Comparison of ENCODE assay signal across 8 mouse cellular contexts in the genomic region with DNA sequence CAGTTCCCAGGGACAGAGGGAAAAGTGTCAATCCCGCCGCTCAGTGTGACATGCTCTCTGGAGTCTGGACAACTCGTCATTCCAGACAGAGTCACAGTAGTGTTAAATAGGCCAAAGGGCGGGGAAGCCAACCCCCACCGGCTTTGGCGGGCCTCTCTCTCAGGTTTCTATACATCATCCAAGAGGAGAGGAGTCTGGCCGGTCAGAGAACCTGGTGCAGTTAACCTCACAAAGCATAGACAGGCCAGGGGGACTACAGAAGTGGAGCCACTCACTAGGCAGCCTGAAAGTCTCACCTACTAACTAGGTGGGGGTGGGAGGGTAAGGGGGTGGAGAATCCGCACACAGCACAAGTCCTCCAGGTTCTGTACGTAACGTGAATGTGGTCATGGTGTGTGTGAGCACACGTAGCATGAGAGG.
DNase-seq lines count a peak whose midpoint lies in the region; ATAC-seq and TF ChIP-seq lines count a peak whose summit lies in the region.

No protein-coding gene starts in this region.

- peak overlapping the region; percentile 52 for H3K9ac ChIP-seq in kidney, embryonic 16.5 days (replicated peaks; ENCODE audit: low read length)
- no peak overlapping the region for H3K9ac ChIP-seq in midbrain, embryonic 14.5 days (replicated peaks; ENCODE audit: low read length)

- no peak for TF ChIP-seq CTCF in E14TG2a.4 (conservative IDR thresholded peaks at IDR 0.05; ENCODE audit: low read length)

- 5% methylated on average over 11 of the region's 11 CpGs for WGBS in kidney, embryonic 16.5 days
- WGBS in midbrain, embryonic 14.5 days, result 2% methylated on average over 11 of the region's 11 CpGs

- peaks cover 22% of the 10 kb centered on the region for H3K27me3 ChIP-seq in E14TG2a.4 (ENCODE audit: insufficient read depth, low read length)
- H3K27me3 ChIP-seq in kidney, embryonic 16.5 days (ENCODE audit: insufficient read depth, low read length), result no peaks in the 10 kb centered on the region
- H3K27me3 ChIP-seq in midbrain, embryonic 14.5 days (ENCODE audit: control insufficient read depth, insufficient read depth, low read length), result no peaks in the 10 kb centered on the region

- H3K27ac ChIP-seq in kidney, embryonic 16.5 days (ENCODE audit: low read length), result peak overlapping the region; percentile 4; the same call in 1 of the 2 replicates
- H3K27ac ChIP-seq in midbrain, embryonic 14.5 days (replicated peaks; ENCODE audit: low read depth, low read length), result no peak overlapping the region

- ATAC-seq in kidney, embryonic 16.5 days (ENCODE audit: low FRiP score, low TSS enrichment), result peak; percentile 20
- ATAC-seq in midbrain, embryonic 14.5 days (ENCODE audit: low FRiP score, low TSS enrichment), result 0 out of 2 replicates have a peak, but pooled peaks have one; percentile 12

- peak overlapping the region; percentile 73 for H3K4me2 ChIP-seq in kidney, embryonic 16.5 days (replicated peaks; ENCODE audit: low read depth, low read length)
- peak overlapping the region; percentile 90 for H3K4me2 ChIP-seq in midbrain, embryonic 14.5 days (ENCODE audit: low read length)

- H3K4me3 ChIP-seq in E14TG2a.4 (replicated peaks; ENCODE audit: low read length), result peak overlapping the region; percentile 93
- peak overlapping the region; percentile 76 for H3K4me3 ChIP-seq in kidney, embryonic 16.5 days (ENCODE audit: low read length)
- H3K4me3 ChIP-seq in midbrain, embryonic 14.5 days (replicated peaks; ENCODE audit: low read depth, low read length), result peak overlapping the region; percentile 61

- no peaks in the 10 kb centered on the region for H3K36me3 ChIP-seq in E14TG2a.4 (ENCODE audit: insufficient read depth, low read length)
- H3K36me3 ChIP-seq in kidney, embryonic 16.5 days (ENCODE audit: insufficient read depth, low read length), result no peaks in the 10 kb centered on the region
- H3K36me3 ChIP-seq in midbrain, embryonic 14.5 days (ENCODE audit: control insufficient read depth, insufficient read depth, low read length), result no peaks in the 10 kb centered on the region

- H3K9me3 ChIP-seq in E14TG2a.4 (ENCODE audit: low read length), result no peaks in the 10 kb centered on the region
- H3K9me3 ChIP-seq in kidney, embryonic 16.5 days (ENCODE audit: low read length), result no peaks in the 10 kb centered on the region
- H3K9me3 ChIP-seq in midbrain, embryonic 14.5 days (ENCODE audit: control insufficient read depth, low read length), result no peaks in the 10 kb centered on the region

- DNase-seq in adrenal gland, postnatal 10 days, result peak; percentile 52
- peak; percentile 25 for DNase-seq in heart, adult 8-10 months (ENCODE audit: low spot score)
- DNase-seq in midbrain, embryonic 14.5 days, result no peak
- no peak for DNase-seq in layer of hippocampus, postnatal 14 days (ENCODE audit: low spot score in 2 of 2)
- DNase-seq in frontal cortex, adult 2 months (ENCODE audit: extremely low spot score in 1 of 2, low spot score in 1 of 2), result no peak
- DNase-seq in left cerebral cortex, adult 9 months (ENCODE audit: low spot score in 2 of 2), result no peak

- H3K4me1 ChIP-seq in E14TG2a.4 (replicated peaks; ENCODE audit: low read depth, low read length), result peaks cover 20% of the 10 kb centered on the region
- H3K4me1 ChIP-seq in kidney, embryonic 16.5 days (ENCODE audit: insufficient read depth, low read length), result peaks cover 5% of the 10 kb centered on the region; the same call in 1 of the 2 replicates
- peaks cover 10% of the 10 kb centered on the region for H3K4me1 ChIP-seq in midbrain, embryonic 14.5 days (ENCODE audit: control insufficient read depth, insufficient read depth, low read length)

Comparison
In these comparisons a context has a peak if more than half of its experiments do, and no peak if none do; other contexts are left out.
1. DNase-seq: peak in adrenal gland, postnatal 10 days (single experiment) and heart, adult 8-10 months (single experiment); none in midbrain, embryonic 14.5 days (single experiment), layer of hippocampus, postnatal 14 days (0 of 2), frontal cortex, adult 2 months (0 of 2) and left cerebral cortex, adult 9 months (0 of 2).
2. Peak in every context shown above with its lines, with median percentiles within 50 percentile points of each other: H3K4me3 ChIP-seq.